Mouse (Mus musculus): Measurements from ENCODE around the gene Fam240b. TPM values are rescaled to one million over a fixed set of nuclear protein-coding genes. Genes with fewer than 3 reads are reported as not detected.
A peak's percentile ranks its signal among the peaks of the same experiment; 100 is the strongest.

Gene Fam240b
- polyA plus RNA-seq, 1 experiment from 2014 or later, result 0.16 TPM

DNA sequence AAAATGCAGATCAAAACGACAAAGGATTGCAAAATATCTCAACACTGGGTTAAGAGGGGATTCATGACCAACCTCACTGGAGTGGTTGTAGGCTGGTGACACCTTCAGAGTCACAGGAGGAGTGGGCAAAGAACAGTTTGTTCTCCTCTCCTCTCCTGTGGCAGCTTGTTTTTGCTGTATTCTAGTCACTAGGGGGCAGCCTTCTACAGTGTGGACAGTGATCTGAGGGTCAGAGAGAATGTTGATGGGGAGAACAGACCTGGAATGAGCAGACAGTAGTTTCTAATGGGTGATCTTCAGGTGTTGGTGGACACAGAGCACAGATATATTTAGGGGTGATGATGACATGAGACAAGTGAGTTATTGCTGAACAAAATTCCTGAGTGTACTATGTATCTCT, 49.6 kb downstream of the Fam240b start:
- Histone ChIP-seq H3K4me1 (ENCODE audit: control insufficient read depth, insufficient read depth, low read length) (no peaks in the 10 kb centered on the region), H3K9ac (ENCODE audit: low read depth, low read length) (no peak overlapping the region), H3K36me3 (ENCODE audit: control insufficient read depth, insufficient read depth, low read length) (no peaks in the 10 kb centered on the region), H3K4me3 (ENCODE audit: low read depth, low read length) (no peak overlapping the region), H3K27ac (ENCODE audit: low read length) (no peak overlapping the region), H3K4me2 (ENCODE audit: low read length) (no peak overlapping the region), H3K9me3 (replicated peaks; ENCODE audit: control insufficient read depth, low read length, poor library complexity, severe bottlenecking) (no peaks in the 10 kb centered on the region), H3K27me3 (ENCODE audit: control insufficient read depth, insufficient read depth, low read depth, low read length) (no peaks in the 10 kb centered on the region)
- WGBS, result 3% methylated on average over 1 of the region's 1 CpGs
- no peak for ATAC-seq

- no peak overlapping the region for H3K9ac ChIP-seq (ENCODE audit: low read depth, low read length)
- 59% methylated on average over 9 of the region's 9 CpGs for WGBS
- no peak for ATAC-seq
- no peaks in the 10 kb centered on the region for H3K36me3 ChIP-seq (ENCODE audit: control insufficient read depth, insufficient read depth, low read length)
- no peaks in the 10 kb centered on the region for H3K27me3 ChIP-seq (ENCODE audit: control insufficient read depth, insufficient read depth, low read depth, low read length)
- H3K4me1 ChIP-seq (ENCODE audit: control insufficient read depth, insufficient read depth, low read length), result no peaks in the 10 kb centered on the region
- H3K9me3 ChIP-seq (replicated peaks; ENCODE audit: control insufficient read depth, low read length, poor library complexity, severe bottlenecking), result no peaks in the 10 kb centered on the region
- no peak overlapping the region for H3K4me3 ChIP-seq (ENCODE audit: low read depth, low read length)
- H3K27ac ChIP-seq (ENCODE audit: low read length), result no peak overlapping the region
- H3K4me2 ChIP-seq (ENCODE audit: low read length), result no peak overlapping the region
Observed at GRCm38 (mm10) chr13:64445254-64445920, 52.2 kb downstream of the Fam240b start.

- ATAC-seq, result peak; percentile 85
- Histone ChIP-seq H3K9ac (ENCODE audit: low read depth, low read length) (no peak overlapping the region), H3K4me2 (ENCODE audit: low read length) (no peak overlapping the region), H3K36me3 (ENCODE audit: control insufficient read depth, insufficient read depth, low read length) (peaks cover 6% of the 10 kb centered on the region), H3K27ac (ENCODE audit: low read length) (no peak overlapping the region), H3K4me1 (ENCODE audit: control insufficient read depth, insufficient read depth, low read length) (no peaks in the 10 kb centered on the region), H3K27me3 (ENCODE audit: control insufficient read depth, insufficient read depth, low read depth, low read length) (no peaks in the 10 kb centered on the region), H3K4me3 (ENCODE audit: low read depth, low read length) (no peak overlapping the region), H3K9me3 (replicated peaks; ENCODE audit: control insufficient read depth, low read length, poor library complexity, severe bottlenecking) (no peaks in the 10 kb centered on the region)
- WGBS, result 58% methylated on average over 4 of the region's 4 CpGs
Observed at GRCm38 (mm10) chr13:64443263-64443894, 54.2 kb downstream of the Fam240b start.

DNA sequence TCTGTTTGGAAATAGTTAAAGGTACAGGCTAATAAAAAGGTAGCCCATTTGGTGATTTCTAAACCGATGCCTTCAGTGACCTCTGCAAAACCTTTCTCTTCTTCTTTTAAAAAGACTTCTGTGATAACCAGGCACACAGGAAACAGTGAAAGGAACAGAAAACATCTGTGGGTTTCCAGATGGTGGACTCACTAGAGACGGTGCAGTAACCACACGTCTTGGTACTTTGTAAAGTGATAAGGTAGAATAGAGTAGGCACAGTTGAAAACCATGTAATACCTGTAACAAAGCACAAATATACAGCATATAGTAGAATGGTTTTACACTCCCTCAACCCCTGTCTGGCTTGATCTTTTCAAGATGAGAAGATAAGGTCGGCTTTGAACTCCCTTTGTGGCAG, 57.0 kb downstream of the Fam240b start:
- no peak overlapping the region for H3K27ac ChIP-seq (ENCODE audit: low read length)
- H3K9me3 ChIP-seq (replicated peaks; ENCODE audit: control insufficient read depth, low read length, poor library complexity, severe bottlenecking), result no peaks in the 10 kb centered on the region
- no peak for ATAC-seq
- no peak overlapping the region for H3K9ac ChIP-seq (ENCODE audit: low read depth, low read length)
- 87% methylated on average over 4 of the region's 4 CpGs for WGBS
- H3K27me3 ChIP-seq (ENCODE audit: control insufficient read depth, insufficient read depth, low read depth, low read length), result no peaks in the 10 kb centered on the region
- peaks cover 8% of the 10 kb centered on the region for H3K36me3 ChIP-seq (ENCODE audit: control insufficient read depth, insufficient read depth, low read length)
- no peak overlapping the region for H3K4me2 ChIP-seq (ENCODE audit: low read length)
- H3K4me1 ChIP-seq (ENCODE audit: control insufficient read depth, insufficient read depth, low read length), result no peaks in the 10 kb centered on the region
- no peak overlapping the region for H3K4me3 ChIP-seq (ENCODE audit: low read depth, low read length)

- ATAC-seq, result no peak
- no peak overlapping the region for H3K4me2 ChIP-seq (ENCODE audit: low read length)
- 80% methylated on average over 5 of the region's 5 CpGs for WGBS
- H3K4me1 ChIP-seq (ENCODE audit: control insufficient read depth, insufficient read depth, low read length), result no peaks in the 10 kb centered on the region
- no peaks in the 10 kb centered on the region for H3K27me3 ChIP-seq (ENCODE audit: control insufficient read depth, insufficient read depth, low read depth, low read length)
- no peaks in the 10 kb centered on the region for H3K9me3 ChIP-seq (replicated peaks; ENCODE audit: control insufficient read depth, low read length, poor library complexity, severe bottlenecking)
- H3K27ac ChIP-seq (ENCODE audit: low read length), result no peak overlapping the region
- H3K9ac ChIP-seq (ENCODE audit: low read depth, low read length), result no peak overlapping the region
- no peak overlapping the region for H3K4me3 ChIP-seq (ENCODE audit: low read depth, low read length)
- peaks cover 8% of the 10 kb centered on the region for H3K36me3 ChIP-seq (ENCODE audit: control insufficient read depth, insufficient read depth, low read length)
Observed at GRCm38 (mm10) chr13:64439471-64439870, 58.1 kb downstream of the Fam240b start.

DNA sequence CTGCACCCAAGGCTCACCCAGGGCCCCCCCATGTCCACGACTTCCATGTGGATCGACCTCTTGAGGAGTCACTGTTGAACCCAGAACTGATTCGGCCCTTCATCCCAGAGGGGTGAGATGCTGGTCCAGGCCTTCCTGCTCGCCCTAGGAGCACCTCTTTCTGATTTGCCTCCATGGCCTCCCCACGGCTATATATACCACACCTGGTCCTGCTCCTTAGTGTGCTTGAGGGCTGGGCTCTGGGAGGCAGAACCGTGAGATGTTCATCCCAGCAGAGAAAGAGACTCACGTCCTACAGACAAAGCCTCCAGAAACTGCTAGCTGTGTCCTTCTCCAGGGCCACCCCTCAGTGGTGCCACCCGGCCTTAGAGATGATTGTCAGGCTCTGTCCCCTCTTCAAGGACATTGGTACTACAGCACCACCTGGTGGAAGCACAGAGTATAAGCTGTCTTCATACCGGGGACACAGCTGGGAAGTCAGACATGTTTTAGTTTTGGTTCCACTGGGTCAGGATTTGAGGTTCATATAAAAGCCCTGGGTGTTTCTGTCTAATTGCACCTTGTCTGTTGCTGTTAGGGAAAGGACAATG, 58.6 kb downstream of the Fam240b start:
- H3K27ac ChIP-seq (ENCODE audit: low read length), result no peak overlapping the region
- no peak overlapping the region for H3K9ac ChIP-seq (ENCODE audit: low read depth, low read length)
- H3K9me3 ChIP-seq (replicated peaks; ENCODE audit: control insufficient read depth, low read length, poor library complexity, severe bottlenecking), result no peaks in the 10 kb centered on the region
- no peak overlapping the region for H3K4me2 ChIP-seq (ENCODE audit: low read length)
- peaks cover 2% of the 10 kb centered on the region; the same call in 1 of the 2 replicates for H3K4me1 ChIP-seq (ENCODE audit: control insufficient read depth, insufficient read depth, low read length)
- peaks cover 8% of the 10 kb centered on the region for H3K36me3 ChIP-seq (ENCODE audit: control insufficient read depth, insufficient read depth, low read length)
- no peaks in the 10 kb centered on the region for H3K27me3 ChIP-seq (ENCODE audit: control insufficient read depth, insufficient read depth, low read depth, low read length)
- no peak overlapping the region for H3K4me3 ChIP-seq (ENCODE audit: low read depth, low read length)
- peak; percentile 56; the same call in 1 of the 2 replicates for ATAC-seq
- 55% methylated on average over 9 of the region's 9 CpGs for WGBS

- no peaks in the 10 kb centered on the region for H3K9me3 ChIP-seq (replicated peaks; ENCODE audit: control insufficient read depth, low read length, poor library complexity, severe bottlenecking)
- no peak overlapping the region for H3K4me2 ChIP-seq (ENCODE audit: low read length)
- WGBS, result 83% methylated on average over 7 of the region's 7 CpGs
- peaks cover 9% of the 10 kb centered on the region; the same call in 1 of the 2 replicates for H3K4me1 ChIP-seq (ENCODE audit: control insufficient read depth, insufficient read depth, low read length)
- peaks cover 8% of the 10 kb centered on the region for H3K36me3 ChIP-seq (ENCODE audit: control insufficient read depth, insufficient read depth, low read length)
- H3K27ac ChIP-seq (ENCODE audit: low read length), result no peak overlapping the region
- H3K27me3 ChIP-seq (ENCODE audit: control insufficient read depth, insufficient read depth, low read depth, low read length), result no peaks in the 10 kb centered on the region
- H3K4me3 ChIP-seq (ENCODE audit: low read depth, low read length), result no peak overlapping the region
- ATAC-seq, result no peak
- H3K9ac ChIP-seq (ENCODE audit: low read depth, low read length), result no peak overlapping the region
Observed at GRCm38 (mm10) chr13:64437801-64438200, 59.8 kb downstream of the Fam240b start.

DNA sequence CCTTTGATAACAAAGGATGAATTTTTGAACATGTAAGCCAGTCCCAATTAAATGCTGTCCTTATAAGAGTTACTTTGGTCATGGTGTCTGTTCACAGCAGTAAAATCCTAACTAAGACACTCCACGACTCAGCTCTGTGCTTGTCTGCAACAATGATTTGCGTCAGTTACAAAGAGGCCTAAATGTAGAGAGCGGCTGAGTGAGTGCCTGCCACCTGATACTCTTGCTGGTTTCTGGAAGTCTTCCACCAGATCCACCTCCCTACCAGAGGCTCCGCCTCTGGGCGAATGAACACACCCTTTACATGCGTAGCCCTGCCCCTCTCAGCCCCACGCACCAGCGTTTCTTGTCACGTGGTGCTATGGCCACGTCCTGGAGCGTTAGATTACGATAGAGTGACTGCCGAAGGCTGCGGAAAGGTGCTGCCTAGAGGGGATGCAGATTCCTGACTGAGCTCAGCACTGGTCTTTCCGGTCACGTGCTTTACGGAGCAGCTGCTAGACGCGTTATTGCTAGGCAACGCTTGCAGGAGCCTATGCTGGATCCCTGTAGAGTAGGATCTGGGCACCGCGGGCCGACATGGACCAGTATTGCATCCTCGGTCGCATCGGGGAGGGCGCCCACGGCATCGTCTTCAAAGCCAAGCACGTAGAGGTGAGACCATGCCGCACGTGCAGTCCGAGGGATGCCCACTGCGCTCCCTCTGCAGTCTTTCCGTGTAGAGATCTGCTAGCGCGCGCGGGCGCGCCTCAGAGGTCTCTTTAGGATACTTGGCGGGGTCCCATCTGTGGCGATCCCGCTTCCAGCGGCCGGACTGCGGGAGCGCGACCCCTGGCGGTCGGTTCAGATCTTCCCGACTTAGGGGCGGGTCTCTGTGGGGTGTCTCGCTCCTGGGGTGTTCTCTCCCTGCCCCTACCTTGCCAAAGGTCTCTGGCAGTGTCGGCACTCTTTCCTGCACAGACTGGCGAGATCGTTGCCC, 65.3 kb downstream of the Fam240b start, which contains the start of gene Cdk20:
TSS of gene Cdk20 (plus strand) at position 298 of the 979 bp plus-strand sequence.
- peak within 1 kb of the TSS; percentile 80 for H3K9ac ChIP-seq (ENCODE audit: low read depth, low read length)
- peak within 1 kb of the TSS; percentile 79 for H3K4me2 ChIP-seq (ENCODE audit: low read length)
- peak within 1 kb of the TSS; percentile 75 for H3K4me3 ChIP-seq (ENCODE audit: low read depth, low read length)
- H3K27me3 ChIP-seq (ENCODE audit: control insufficient read depth, insufficient read depth, low read depth, low read length), result no peaks in the 10 kb centered on the region
- H3K4me1 ChIP-seq (ENCODE audit: control insufficient read depth, insufficient read depth, low read length), result peaks cover 9% of the 10 kb centered on the region; the same call in 1 of the 2 replicates
- no peaks in the 10 kb centered on the region for H3K36me3 ChIP-seq (ENCODE audit: control insufficient read depth, insufficient read depth, low read length)
- WGBS, result under 1% methylated on average over 57 of the region's 57 CpGs
- no peaks in the 10 kb centered on the region for H3K9me3 ChIP-seq (replicated peaks; ENCODE audit: control insufficient read depth, low read length, poor library complexity, severe bottlenecking)
- peak within 1 kb of the TSS; percentile 94 for H3K27ac ChIP-seq (ENCODE audit: low read length)
- peak; percentile 99 for ATAC-seq

Data from midbrain, embryonic 16.5 days (tissue).